Comparison of ENCODE assay signal across 11 mouse cellular contexts in the genomic region with DNA sequence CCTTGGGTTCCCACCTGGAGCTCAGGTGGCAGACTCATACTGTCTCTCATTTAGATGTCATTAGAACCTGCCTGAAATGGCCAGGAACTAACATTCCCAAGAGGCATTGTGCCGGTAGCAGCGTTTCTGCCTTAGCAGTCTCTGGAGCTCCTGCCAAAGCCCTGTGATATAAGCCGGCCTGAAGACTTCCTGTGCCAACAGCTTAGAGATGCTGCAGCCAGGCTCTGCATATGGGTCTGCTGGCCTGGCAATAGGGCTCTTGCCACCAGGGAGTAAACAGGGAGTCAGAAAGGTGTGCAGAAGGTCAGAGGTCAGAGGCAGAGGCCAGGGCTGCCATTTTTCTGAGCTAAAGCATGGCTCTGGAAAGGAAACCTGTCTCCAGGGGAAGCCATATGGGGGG. TPM values are rescaled to one million over a fixed set of nuclear protein-coding genes. Genes with fewer than 3 reads are reported as not detected.
DNase-seq lines count a peak whose midpoint lies in the region; ATAC-seq and TF ChIP-seq lines count a peak whose summit lies in the region.
"Had no signal": no experiment of that assay in that cellular context is flagged by ENCODE, and none has a peak within 500 bp of the region (broad histone marks: within the 10 kb centered on the region; RNA-seq: fewer than 3 reads in every experiment).

No protein-coding gene starts in this region.

- TF ChIP-seq CTCF in hindbrain, postnatal 0 days (IDR thresholded peaks at IDR 0.05; ENCODE audit: low read depth), result no peak

- H3K9ac ChIP-seq in hindbrain, postnatal 0 days (replicated peaks; ENCODE audit: low read length), result no peak overlapping the region
- H3K9ac ChIP-seq in hindbrain, embryonic 11.5 days (ENCODE audit: low read depth, low read length), result no peak overlapping the region
- no peak overlapping the region for H3K9ac ChIP-seq in midbrain, embryonic 11.5 days (ENCODE audit: low read length)
- H3K9ac ChIP-seq in midbrain, embryonic 14.5 days (replicated peaks; ENCODE audit: low read length), result no peak overlapping the region
- H3K9ac ChIP-seq in stomach, embryonic 16.5 days (ENCODE audit: low read length), result no peak overlapping the region
- H3K9ac ChIP-seq: hindbrain, embryonic 14.5 days; midbrain, embryonic 15.5 days had no signal

- DNase-seq in adrenal gland, postnatal 14 days, result peak; percentile 28
- no peak for DNase-seq in adrenal gland, adult 18-20 months (ENCODE audit: low spot score in 2 of 2)
- no peak for DNase-seq in hindbrain, postnatal 0 days (ENCODE audit: low spot score)
- DNase-seq in hindbrain, embryonic 11.5 days (ENCODE audit: low spot score), result no peak
- peak; percentile 33 for DNase-seq in midbrain, embryonic 11.5 days (ENCODE audit: low spot score, missing footprints)
- DNase-seq in midbrain, embryonic 14.5 days, result no peak
- no peak for DNase-seq in left cerebral cortex, postnatal 10 days (ENCODE audit: extremely low spot score in 1 of 2, low spot score in 2 of 2)

- H3K27ac ChIP-seq in hindbrain, postnatal 0 days, result peak overlapping the region; percentile 8; the same call in 1 of the 2 replicates
- H3K27ac ChIP-seq in hindbrain, embryonic 11.5 days (ENCODE audit: low read depth, low read length), result no peak overlapping the region
- no peak overlapping the region for H3K27ac ChIP-seq in midbrain, embryonic 11.5 days (ENCODE audit: low read depth, low read length)
- H3K27ac ChIP-seq in midbrain, embryonic 14.5 days (replicated peaks; ENCODE audit: low read depth, low read length), result no peak overlapping the region
- H3K27ac ChIP-seq in stomach, embryonic 16.5 days (ENCODE audit: low read length), result peak overlapping the region; percentile 70; the same call in 1 of the 2 replicates
- H3K27ac ChIP-seq: midbrain, embryonic 15.5 days had no signal

- H3K9me3 ChIP-seq in hindbrain, postnatal 0 days (ENCODE audit: low read length), result no peaks in the 10 kb centered on the region
- H3K9me3 ChIP-seq in hindbrain, embryonic 11.5 days (ENCODE audit: control insufficient read depth, low read length), result no peaks in the 10 kb centered on the region
- no peaks in the 10 kb centered on the region for H3K9me3 ChIP-seq in midbrain, embryonic 11.5 days (ENCODE audit: control insufficient read depth, low read length)
- no peaks in the 10 kb centered on the region for H3K9me3 ChIP-seq in midbrain, embryonic 14.5 days (ENCODE audit: control insufficient read depth, low read length)
- H3K9me3 ChIP-seq in stomach, embryonic 16.5 days (replicated peaks; ENCODE audit: control insufficient read depth, low read length), result no peaks in the 10 kb centered on the region
- H3K9me3 ChIP-seq: G1E; midbrain, embryonic 15.5 days had no signal

- ATAC-seq in hindbrain, postnatal 0 days, result no peak
- ATAC-seq in hindbrain, embryonic 11.5 days (ENCODE audit: low FRiP score), result no peak
- no peak for ATAC-seq in midbrain, embryonic 11.5 days (ENCODE audit: low FRiP score)
- no peak for ATAC-seq in midbrain, embryonic 14.5 days (ENCODE audit: low FRiP score, low TSS enrichment)
- ATAC-seq in stomach, embryonic 16.5 days (ENCODE audit: insufficient read depth, low FRiP score), result no peak
- ATAC-seq: midbrain, embryonic 15.5 days had no signal

- H3K4me3 ChIP-seq in hindbrain, postnatal 0 days (ENCODE audit: low read length), result no peak overlapping the region
- no peak overlapping the region for H3K4me3 ChIP-seq in hindbrain, embryonic 11.5 days (ENCODE audit: low read depth, low read length)
- no peak overlapping the region for H3K4me3 ChIP-seq in midbrain, embryonic 11.5 days (ENCODE audit: low read depth, low read length)
- H3K4me3 ChIP-seq in midbrain, embryonic 14.5 days (replicated peaks; ENCODE audit: low read depth, low read length), result no peak overlapping the region
- no peak overlapping the region for H3K4me3 ChIP-seq in stomach, embryonic 16.5 days (replicated peaks; ENCODE audit: low read length)
- H3K4me3 ChIP-seq: midbrain, embryonic 15.5 days had no signal

- H3K36me3 ChIP-seq in hindbrain, postnatal 0 days (ENCODE audit: insufficient read depth, low read length), result peaks cover 26% of the 10 kb centered on the region; the same call in 1 of the 2 replicates
- H3K36me3 ChIP-seq in hindbrain, embryonic 11.5 days (ENCODE audit: control insufficient read depth, insufficient read depth, low read length), result no peaks in the 10 kb centered on the region
- no peaks in the 10 kb centered on the region; the same call in 1 of the 2 replicates for H3K36me3 ChIP-seq in midbrain, embryonic 11.5 days (ENCODE audit: control insufficient read depth, insufficient read depth, low read length)
- peaks cover 38% of the 10 kb centered on the region for H3K36me3 ChIP-seq in midbrain, embryonic 14.5 days (ENCODE audit: control insufficient read depth, insufficient read depth, low read length)
- H3K36me3 ChIP-seq in stomach, embryonic 16.5 days (ENCODE audit: control insufficient read depth, insufficient read depth, low read length), result no peaks in the 10 kb centered on the region

- 48% methylated on average over 3 of the region's 3 CpGs for WGBS in hindbrain, postnatal 0 days
- WGBS in hindbrain, embryonic 11.5 days, result 65% methylated on average over 3 of the region's 3 CpGs
- 85% methylated on average over 3 of the region's 3 CpGs for WGBS in midbrain, embryonic 11.5 days
- 81% methylated on average over 3 of the region's 3 CpGs for WGBS in midbrain, embryonic 14.5 days
- WGBS in stomach, embryonic 16.5 days, result 47% methylated on average over 3 of the region's 3 CpGs

- H3K4me2 ChIP-seq in hindbrain, postnatal 0 days (ENCODE audit: low read depth, low read length), result no peak overlapping the region
- no peak overlapping the region for H3K4me2 ChIP-seq in hindbrain, embryonic 11.5 days (replicated peaks; ENCODE audit: low read depth, low read length)
- H3K4me2 ChIP-seq in midbrain, embryonic 11.5 days, result no peak overlapping the region
- no peak overlapping the region for H3K4me2 ChIP-seq in midbrain, embryonic 14.5 days (ENCODE audit: low read length)
- H3K4me2 ChIP-seq in stomach, embryonic 16.5 days (ENCODE audit: low read depth, low read length), result no peak overlapping the region
- H3K4me2 ChIP-seq: hindbrain, embryonic 14.5 days; midbrain, embryonic 15.5 days had no signal

- no peaks in the 10 kb centered on the region for H3K27me3 ChIP-seq in hindbrain, postnatal 0 days (ENCODE audit: insufficient read depth, low read length)
- no peaks in the 10 kb centered on the region for H3K27me3 ChIP-seq in hindbrain, embryonic 11.5 days (ENCODE audit: control insufficient read depth, insufficient read depth, low read length)
- H3K27me3 ChIP-seq in midbrain, embryonic 11.5 days (ENCODE audit: control insufficient read depth, insufficient read depth, low read length), result no peaks in the 10 kb centered on the region
- H3K27me3 ChIP-seq in midbrain, embryonic 14.5 days (ENCODE audit: control insufficient read depth, insufficient read depth, low read length), result no peaks in the 10 kb centered on the region
- H3K27me3 ChIP-seq in stomach, embryonic 16.5 days (ENCODE audit: control insufficient read depth, insufficient read depth, low read length), result no peaks in the 10 kb centered on the region
- H3K27me3 ChIP-seq: midbrain, embryonic 15.5 days had no signal

- peaks cover 8% of the 10 kb centered on the region for H3K4me1 ChIP-seq in hindbrain, postnatal 0 days (ENCODE audit: insufficient read depth, low read length)
- no peaks in the 10 kb centered on the region for H3K4me1 ChIP-seq in hindbrain, embryonic 11.5 days (replicated peaks; ENCODE audit: control insufficient read depth, insufficient read depth, low read length)
- no peaks in the 10 kb centered on the region for H3K4me1 ChIP-seq in midbrain, embryonic 11.5 days (ENCODE audit: control insufficient read depth, insufficient read depth, low read length)
- no peaks in the 10 kb centered on the region for H3K4me1 ChIP-seq in midbrain, embryonic 14.5 days (ENCODE audit: control insufficient read depth, insufficient read depth, low read length)
- peaks cover 20% of the 10 kb centered on the region for H3K4me1 ChIP-seq in stomach, embryonic 16.5 days (ENCODE audit: control insufficient read depth, insufficient read depth, low read length)
- H3K4me1 ChIP-seq: midbrain, embryonic 15.5 days had no signal

- intact Hi-C loops in left cerebral cortex, postnatal 10 days (cut with DNase I), result no loop called here

RNA-seq across cellular contexts. Expression of gene Garnl3, which starts 33.2 kb away (rescaled TPM):
- 15.1 and 20.9 TPM in 2 replicates for total RNA-seq in adrenal gland, postnatal 14 days (2021)
- 10 to 100 TPM; 11.4 to 16.1 TPM for total RNA-seq in adrenal gland, adult 18-20 months (2021)
- 96.9 and 105 TPM in 2 replicates for total RNA-seq in hindbrain, postnatal 0 days (2014; rRNA removed)
- polyA plus RNA-seq in hindbrain, postnatal 0 days (2015; fragmentation: Nextera tagmentation; extraction: Ambion mirVana), result 56.1 and 57.0 TPM in 2 replicates
- polyA plus RNA-seq in hindbrain, embryonic 11.5 days (2014; fragmentation: Nextera tagmentation; extraction: Ambion mirVana), result 14.3 and 18.5 TPM in 2 replicates
- 12.8 and 13.6 TPM in 2 replicates for polyA plus RNA-seq in midbrain, embryonic 11.5 days (2014; fragmentation: Nextera tagmentation; extraction: Ambion mirVana)
- polyA plus RNA-seq in midbrain, embryonic 14.5 days (2014; fragmentation: Nextera tagmentation; extraction: Ambion mirVana), result 44.4 and 51.1 TPM in 2 replicates
- polyA plus RNA-seq in stomach, embryonic 16.5 days (2015; fragmentation: Nextera tagmentation; extraction: Ambion mirVana), result 14.1 and 16.6 TPM in 2 replicates
- total RNA-seq in left cerebral cortex, postnatal 10 days (2021), result 100 to 1,000 TPM; 183 TPM
- polyA plus RNA-seq: G1E had no signal

RNA-seq across cellular contexts. Expression of gene Angptl2, which starts 51.2 kb away (rescaled TPM):
- 35.6 and 36.8 TPM in 2 replicates for total RNA-seq in adrenal gland, postnatal 14 days (2021)
- 10 to 100 TPM; 19.6 to 29.9 TPM for total RNA-seq in adrenal gland, adult 18-20 months (2021)
- 16.3 and 22.0 TPM in 2 replicates for total RNA-seq in hindbrain, postnatal 0 days (2014; rRNA removed)
- polyA plus RNA-seq in hindbrain, postnatal 0 days (2015; fragmentation: Nextera tagmentation; extraction: Ambion mirVana), result 9.3 and 11.5 TPM in 2 replicates
- 19.9 and 21.3 TPM in 2 replicates for polyA plus RNA-seq in hindbrain, embryonic 11.5 days (2014; fragmentation: Nextera tagmentation; extraction: Ambion mirVana)
- polyA plus RNA-seq in midbrain, embryonic 11.5 days (2014; fragmentation: Nextera tagmentation; extraction: Ambion mirVana), result 17.0 and 18.8 TPM in 2 replicates
- 2.1 and 10.1 TPM in 2 replicates for polyA plus RNA-seq in midbrain, embryonic 14.5 days (2014; fragmentation: Nextera tagmentation; extraction: Ambion mirVana)
- polyA plus RNA-seq in stomach, embryonic 16.5 days (2015; fragmentation: Nextera tagmentation; extraction: Ambion mirVana), result 59.5 and 69.6 TPM in 2 replicates
- 1 to 10 TPM; 4.4 to 4.5 TPM for total RNA-seq in left cerebral cortex, postnatal 10 days (2021)
- polyA plus RNA-seq: G1E had no signal

Comparison
In these comparisons a context has a peak if more than half of its experiments do, and no peak if none do; other contexts are left out.
1. DNase-seq: peak in adrenal gland, postnatal 14 days (single experiment) and midbrain, embryonic 11.5 days (single experiment); none in adrenal gland, adult 18-20 months (0 of 2), hindbrain, postnatal 0 days (single experiment), hindbrain, embryonic 11.5 days (single experiment), midbrain, embryonic 14.5 days (single experiment) and left cerebral cortex, postnatal 10 days (0 of 2).
2. H3K27ac ChIP-seq: peak in hindbrain, postnatal 0 days (single experiment) and stomach, embryonic 16.5 days (single experiment); none in hindbrain, embryonic 11.5 days (single experiment), midbrain, embryonic 11.5 days (single experiment) and midbrain, embryonic 14.5 days (single experiment).